Mouse (Mus musculus) embryo, embryonic 9.5 days (tissue): ENCODE data around the gene Mettl13.

Experiments used
- DNase-seq: peaks from one replicate; pipeline ENCODE4 v3.0.0-alpha.2; 2017; ENCODE audit errors: extremely low spot score

Gene Mettl13

GRCm38 (mm10) chr1:162532330-162532729 is 16.0 kb downstream of the Mettl13 start:
- DNase-seq, result no peak

GRCm38 (mm10) chr1:162531584-162531983 is 16.8 kb downstream of the Mettl13 start:
- DNase-seq, result no peak

- no peak for DNase-seq
These were observed 17.7 kb downstream of the Mettl13 start for GRCm38 (mm10) chr1:162530666-162531065.

GRCm38 (mm10) chr1:162529651-162530050 is 18.7 kb downstream of the Mettl13 start:
- no peak for DNase-seq

- DNase-seq, result no peak
These were observed 33.2 kb downstream of the Mettl13 start for GRCm38 (mm10) chr1:162515116-162515515.

- no peak for DNase-seq
These were observed 38.4 kb downstream of the Mettl13 start for GRCm38 (mm10) chr1:162510013-162510356.

GRCm38 (mm10) chr1:162509329-162510012 is 38.9 kb downstream of the Mettl13 start:
- no peak for DNase-seq

- DNase-seq, result no peak
These were observed 39.9 kb downstream of the Mettl13 start for GRCm38 (mm10) chr1:162508211-162509005.

GRCm38 (mm10) chr1:162506516-162506915 is 41.8 kb downstream of the Mettl13 start:
- no peak for DNase-seq

GRCm38 (mm10) chr1:162505649-162506048 is 42.7 kb downstream of the Mettl13 start:
- no peak for DNase-seq
